Mouse (Mus musculus) midbrain, embryonic 11.5 days (tissue): Measurements from ENCODE around the gene Ciao2a. TPM values are rescaled to one million over a fixed set of nuclear protein-coding genes. Genes with fewer than 3 reads are reported as not detected.
A peak's percentile ranks its signal among the peaks of the same experiment; 100 is the strongest.

ENCODE experiments used
- ATAC-seq: fragments of 200-750 bp; cut with Nextera tagmentation; 2 replicates; pipeline ENCODE4 v1.8.0; 2017; ENCODE audit warnings: moderate TSS enrichment, moderate library complexity; ENCODE audit not compliant: low FRiP score
- DNase-seq: peaks from one replicate; pipeline ENCODE4 v3.0.0; 2015; ENCODE audit warnings: low spot score; ENCODE audit errors: missing footprints
- H3K27ac ChIP-seq: fragments of 300-500 bp; sonication (generic); 2 replicates; pipeline ENCODE4 v1.5.1; 2014; ENCODE audit warnings: low read depth, low read length
- H3K27me3 ChIP-seq: fragments of 300-500 bp; sonication (generic); 2 replicates; pipeline ENCODE4 v1.6.1; 2014; ENCODE audit warnings: mild to moderate bottlenecking, low read length, moderate library complexity, mixed read lengths; ENCODE audit not compliant: control insufficient read depth, insufficient read depth
- H3K36me3 ChIP-seq: fragments of 300-500 bp; sonication (generic); 2 replicates; pipeline ENCODE4 v1.6.1; 2014; ENCODE audit warnings: mild to moderate bottlenecking, low read length, moderate library complexity, mixed read lengths; ENCODE audit not compliant: control insufficient read depth, insufficient read depth
- H3K4me1 ChIP-seq: fragments of 300-500 bp; sonication (generic); 2 replicates; pipeline ENCODE4 v1.6.1; 2014; ENCODE audit warnings: low read length; ENCODE audit not compliant: control insufficient read depth, insufficient read depth
- H3K4me2 ChIP-seq: fragments of 300-500 bp; sonication (generic); 2 replicates; pipeline ENCODE4 v1.6.1; 2014; ENCODE audit warnings: mild to moderate bottlenecking, moderate library complexity
- H3K4me3 ChIP-seq: fragments of 300-500 bp; sonication (generic); 2 replicates; pipeline ENCODE4 v1.5.1; 2014; ENCODE audit warnings: low read depth, low read length
- H3K9ac ChIP-seq: fragments of 300-500 bp; sonication (generic); 2 replicates; pipeline ENCODE4 v1.6.1; 2014; ENCODE audit warnings: low read length
- H3K9me3 ChIP-seq: fragments of 300-500 bp; sonication (generic); 2 replicates; pipeline ENCODE4 v1.6.1; 2016; ENCODE audit warnings: low read length; ENCODE audit not compliant: control insufficient read depth
- WGBS: fragments of 180-500 bp; shearing (Covaris S2); extraction: QIAGEN DNeasy Blood & Tissue Kit; methylation state at CpG from one replicate; pipeline ENCODE4 v1.1.7; 2014; 5-methylcytosine and 5-hydroxymethylcytosine counted together
- polyA plus RNA-seq: library from polyadenylated mRNA; unstranded; fragments of >200 nt; fragmentation: Nextera tagmentation; extraction: Ambion mirVana; gene quantifications from 2 replicates; pipeline ENCODE4 v1.2.1, GENCODE M21; 2014

Gene Ciao2a
- polyA plus RNA-seq, 1 experiment from 2014 or later = 156 TPM

DNA sequence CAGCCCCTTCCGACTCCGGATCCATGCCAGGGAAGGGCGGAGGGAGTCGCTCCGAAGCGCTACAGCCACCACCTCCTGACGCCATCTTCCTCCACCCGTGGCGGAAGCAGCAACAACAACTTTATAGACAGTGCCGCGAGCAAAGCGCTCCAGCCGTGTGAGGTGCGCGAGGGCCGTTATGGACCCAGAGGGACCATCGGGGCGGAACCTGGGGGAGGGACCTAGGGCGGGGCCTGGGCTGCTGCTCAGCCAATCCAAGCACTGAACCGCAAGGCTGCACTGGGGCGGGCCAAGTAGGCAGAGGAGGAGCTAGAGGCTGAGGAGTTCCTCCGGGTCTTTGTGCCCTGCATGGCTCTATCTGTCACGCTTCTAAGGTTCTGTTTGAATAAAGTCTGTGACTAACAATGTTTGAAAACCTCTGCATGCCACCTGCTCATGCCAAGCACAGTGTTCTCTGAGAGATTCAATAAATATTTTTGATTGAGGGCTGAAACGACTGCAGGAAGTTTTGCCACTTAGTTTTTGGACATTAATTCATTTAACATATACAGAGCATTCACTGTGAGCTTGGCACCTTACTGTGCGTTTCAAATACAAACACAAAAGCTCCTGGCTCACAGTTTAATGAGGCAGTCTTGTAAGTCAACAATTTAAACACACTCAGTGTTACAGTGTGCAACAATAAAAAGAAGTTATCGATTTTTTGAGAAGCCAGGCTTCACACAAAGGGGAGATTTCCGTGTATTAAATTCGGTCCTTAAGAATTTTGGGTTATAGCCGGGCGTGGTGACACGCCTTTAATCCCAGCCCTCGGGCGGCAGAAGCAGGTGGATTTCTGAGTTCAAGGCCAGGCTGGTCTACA, 1.5 kb upstream of the Ciao2a start:
- H3K4me3 ChIP-seq = peak overlapping the region; percentile 81
- no peaks in the 10 kb centered on the region for H3K9me3 ChIP-seq
- peaks cover 23% of the 10 kb centered on the region for H3K4me1 ChIP-seq
- H3K9ac ChIP-seq = peak overlapping the region; percentile 88
- H3K4me2 ChIP-seq = peak overlapping the region; percentile 73
- no peaks in the 10 kb centered on the region for H3K27me3 ChIP-seq
- ATAC-seq (peak; percentile 98), DNase-seq (peak; percentile 99)
- 15% methylated on average over 33 of the region's 33 CpGs for WGBS
- peak overlapping the region; percentile 85 for H3K27ac ChIP-seq
- H3K36me3 ChIP-seq = no peaks in the 10 kb centered on the region

DNA sequence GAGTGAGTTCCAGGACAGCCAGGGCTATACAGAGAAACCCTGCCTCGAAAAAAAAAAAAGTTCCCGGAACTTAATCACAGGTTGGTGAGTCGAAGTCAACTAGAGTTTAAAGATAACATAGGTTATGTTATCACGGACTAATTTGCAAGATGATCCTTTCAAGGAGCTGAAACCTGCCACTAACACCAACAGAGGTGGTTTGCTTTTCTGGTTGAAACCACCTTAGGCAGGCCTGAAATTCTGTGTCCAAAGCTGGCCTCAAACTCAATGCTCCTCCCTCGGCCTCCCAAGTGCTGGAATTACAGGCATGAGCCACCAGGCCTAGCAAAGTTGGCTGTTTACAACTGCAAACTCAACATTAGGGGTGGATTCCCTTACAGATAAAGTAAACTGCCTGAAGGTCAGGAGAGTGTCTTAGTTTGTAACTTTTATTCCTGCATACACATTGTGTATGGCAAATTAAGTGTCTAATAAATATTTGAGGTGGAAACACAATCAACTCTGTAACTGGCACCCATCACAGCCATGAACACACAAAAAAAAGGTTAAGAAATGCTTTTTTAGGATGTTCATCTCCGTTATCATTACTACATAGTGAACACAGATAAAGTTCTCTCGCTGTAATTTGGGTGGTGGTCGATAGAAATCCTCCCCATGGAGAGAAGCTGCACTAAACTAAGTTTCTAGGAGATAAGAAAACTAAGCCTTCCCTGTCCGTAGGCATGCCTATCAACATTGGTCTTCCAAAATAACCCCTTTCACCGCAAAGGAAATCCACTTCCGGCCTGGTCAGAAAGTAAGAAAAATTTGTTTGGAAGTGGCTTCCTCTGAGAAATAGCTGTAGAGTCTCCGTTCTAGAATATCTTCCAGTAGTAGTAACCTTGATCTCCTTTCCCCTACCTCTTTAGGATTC, 612 bp upstream of the Ciao2a start:
- peak; percentile 93 for DNase-seq
- H3K4me2 ChIP-seq = peak overlapping the region; percentile 77
- no peaks in the 10 kb centered on the region for H3K36me3 ChIP-seq
- peak overlapping the region; percentile 72; the same call in 1 of the 2 replicates for H3K9ac ChIP-seq
- WGBS = 60% methylated on average over 12 of the region's 12 CpGs
- no peaks in the 10 kb centered on the region for H3K27me3 ChIP-seq
- H3K9me3 ChIP-seq = no peaks in the 10 kb centered on the region
- peak overlapping the region; percentile 37 for H3K27ac ChIP-seq
- H3K4me3 ChIP-seq = peak overlapping the region; percentile 47
- H3K4me1 ChIP-seq = peaks cover 23% of the 10 kb centered on the region
- no peak for ATAC-seq

DNA sequence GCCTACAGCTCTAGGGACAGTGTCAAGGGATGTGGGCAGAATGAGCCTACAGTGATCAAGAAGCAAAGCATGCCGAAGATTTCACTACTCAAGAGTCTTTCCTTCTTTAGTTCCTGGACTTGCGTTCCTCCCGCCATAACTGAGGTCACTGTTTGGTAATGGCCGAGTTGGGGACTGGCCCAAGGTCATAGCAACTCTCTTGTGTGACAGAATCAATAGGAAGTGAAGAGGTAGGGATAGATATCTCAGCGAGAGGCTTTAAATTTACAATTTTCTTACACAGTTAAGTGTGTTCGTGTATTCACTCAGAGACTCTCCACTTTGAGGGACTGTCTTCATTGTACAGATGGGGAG, 759 bp downstream of the Ciao2a start:
- 56% methylated on average over 6 of the region's 6 CpGs for WGBS
- peak overlapping the region; percentile 77 for H3K4me2 ChIP-seq
- no peak for ATAC-seq
- H3K27ac ChIP-seq = no peak overlapping the region
- no peaks in the 10 kb centered on the region for H3K27me3 ChIP-seq
- H3K36me3 ChIP-seq = no peaks in the 10 kb centered on the region
- H3K9me3 ChIP-seq = no peaks in the 10 kb centered on the region
- peak overlapping the region; percentile 72 for H3K9ac ChIP-seq
- DNase-seq = peak; percentile 82
- peaks cover 23% of the 10 kb centered on the region for H3K4me1 ChIP-seq
- H3K4me3 ChIP-seq = peak overlapping the region; percentile 47

DNA sequence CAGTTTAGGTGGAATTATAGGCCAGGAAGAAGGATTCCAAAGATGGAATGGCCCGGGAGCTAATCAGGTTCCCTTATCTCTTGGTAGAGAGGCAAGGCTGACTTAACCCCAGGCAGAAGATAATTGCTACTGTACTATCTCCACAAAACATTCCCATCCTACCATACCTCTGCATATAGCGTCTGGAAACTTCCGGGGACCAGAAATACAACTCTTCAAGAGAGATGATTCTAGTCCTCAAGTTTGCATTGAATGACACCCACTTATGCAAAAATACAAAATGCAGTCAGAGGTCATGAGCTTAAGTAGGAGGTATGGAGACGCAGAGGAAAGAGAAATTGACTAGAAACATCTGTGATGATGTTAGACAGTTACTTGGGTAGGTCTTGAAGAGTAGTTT, 1.5 kb downstream of the Ciao2a start:
- DNase-seq = peak; percentile 73
- Histone ChIP-seq H3K9ac (no peak overlapping the region), H3K4me2 (no peak overlapping the region), H3K27me3 (no peaks in the 10 kb centered on the region), H3K4me1 (peaks cover 23% of the 10 kb centered on the region), H3K36me3 (no peaks in the 10 kb centered on the region), H3K27ac (no peak overlapping the region), H3K4me3 (no peak overlapping the region), H3K9me3 (no peaks in the 10 kb centered on the region)
- WGBS = 97% methylated on average over 4 of the region's 4 CpGs
- ATAC-seq = no peak

DNA sequence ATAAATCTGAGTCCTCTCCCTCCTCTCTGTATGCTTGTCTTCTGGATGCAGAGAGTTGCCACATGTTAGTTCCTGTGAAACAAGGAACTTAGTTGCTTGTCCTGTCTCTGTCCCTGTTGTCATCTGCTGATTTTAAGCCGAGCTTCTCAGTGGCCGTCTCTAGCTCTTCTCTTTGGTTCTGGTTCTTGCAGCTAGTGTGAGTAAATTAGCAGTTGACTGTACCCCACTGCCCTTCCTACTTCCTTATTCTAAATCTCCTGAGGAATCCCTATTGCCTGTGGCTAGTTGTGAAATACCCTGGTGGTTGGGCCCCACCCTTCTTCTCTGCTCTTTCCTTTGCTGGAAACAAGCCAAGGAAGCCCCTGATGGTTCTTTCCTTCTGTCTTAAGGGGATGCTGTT, 5.1 kb downstream of the Ciao2a start:
- no peak overlapping the region for H3K9ac ChIP-seq
- H3K27me3 ChIP-seq = no peaks in the 10 kb centered on the region
- H3K4me1 ChIP-seq = peaks cover 7% of the 10 kb centered on the region; the same call in 1 of the 2 replicates
- no peak overlapping the region for H3K4me3 ChIP-seq
- 96% methylated on average over 2 of the region's 2 CpGs for WGBS
- H3K9me3 ChIP-seq = no peaks in the 10 kb centered on the region
- ATAC-seq = no peak
- 0 out of 2 replicates have a peak, but pooled peaks cover 2% of the 10 kb centered on the region for H3K36me3 ChIP-seq
- no peak overlapping the region for H3K4me2 ChIP-seq
- DNase-seq = peak; percentile 47
- no peak overlapping the region for H3K27ac ChIP-seq

DNA sequence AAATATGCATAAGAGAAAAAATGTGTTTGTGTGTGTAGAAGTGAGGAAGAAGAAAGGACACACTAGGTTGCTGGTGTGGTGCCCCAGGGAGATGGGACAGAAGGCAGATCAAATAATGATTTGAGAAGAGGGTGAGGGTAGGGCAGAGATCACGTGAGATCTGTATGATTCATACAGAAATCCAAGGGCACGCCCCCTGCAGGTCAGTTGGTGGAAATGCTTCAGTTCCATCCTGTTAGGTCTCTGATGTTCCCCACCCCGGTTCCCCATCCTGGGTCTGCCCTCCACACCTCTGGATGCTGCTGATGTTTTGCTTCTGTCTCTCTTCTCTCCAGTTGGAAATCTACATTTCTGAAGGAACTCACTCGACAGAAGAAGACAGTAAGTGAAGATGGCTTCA, 9.6 kb downstream of the Ciao2a start:
- Histone ChIP-seq H3K36me3 (peaks cover 14% of the 10 kb centered on the region; the same call in 1 of the 2 replicates), H3K4me2 (no peak overlapping the region), H3K27ac (no peak overlapping the region), H3K27me3 (no peaks in the 10 kb centered on the region), H3K9me3 (no peaks in the 10 kb centered on the region), H3K4me3 (no peak overlapping the region), H3K4me1 (no peaks in the 10 kb centered on the region), H3K9ac (no peak overlapping the region)
- DNase-seq (no peak), ATAC-seq (no peak)
- WGBS = 55% methylated on average over 4 of the region's 4 CpGs

DNA sequence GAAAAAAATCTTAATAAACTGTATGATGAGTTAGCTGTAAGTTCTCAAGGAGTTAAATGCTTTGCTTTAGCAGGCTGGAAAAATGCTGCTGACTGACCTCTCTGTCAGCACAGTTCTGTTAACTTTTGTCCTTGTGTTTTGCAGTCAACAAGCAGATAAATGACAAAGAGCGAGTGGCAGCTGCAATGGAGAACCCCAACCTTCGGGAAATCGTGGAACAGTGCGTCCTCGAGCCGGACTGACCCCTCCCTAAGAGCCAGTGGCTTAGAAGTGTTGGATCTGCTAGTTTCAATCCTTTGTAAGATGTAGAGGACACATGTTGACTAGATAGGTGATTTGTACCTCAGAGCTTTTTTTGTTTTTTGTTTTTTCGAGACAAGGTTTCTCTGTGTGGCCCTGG, 11.8 kb downstream of the Ciao2a start:
- no peaks in the 10 kb centered on the region for H3K4me1 ChIP-seq
- WGBS = 93% methylated on average over 7 of the region's 7 CpGs
- H3K9me3 ChIP-seq = no peaks in the 10 kb centered on the region

DNA sequence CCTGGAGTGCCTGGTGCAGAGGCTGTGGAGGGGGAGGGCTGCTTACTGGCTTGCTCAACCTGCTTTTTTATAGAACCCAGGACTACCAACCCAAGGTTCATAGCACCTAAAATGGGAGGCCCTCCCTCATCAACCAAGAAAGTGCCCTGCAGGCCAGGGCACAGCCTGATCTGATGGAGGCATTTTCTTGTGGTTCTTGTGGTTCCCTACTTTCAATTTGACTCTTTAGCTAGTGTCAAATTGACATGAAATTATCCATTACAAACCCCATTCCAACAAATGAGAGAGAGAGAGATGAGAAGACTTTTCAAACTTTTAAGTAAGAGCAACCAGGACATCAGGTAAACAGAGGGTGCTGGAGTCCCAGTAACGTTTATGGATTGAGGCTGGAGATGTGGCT, 15.9 kb downstream of the Ciao2a start:
- Histone ChIP-seq H3K9me3 (no peaks in the 10 kb centered on the region), H3K27ac (no peak overlapping the region), H3K9ac (no peak overlapping the region), H3K27me3 (no peaks in the 10 kb centered on the region), H3K4me1 (no peaks in the 10 kb centered on the region), H3K4me3 (no peak overlapping the region), H3K36me3 (peaks cover 11% of the 10 kb centered on the region; the same call in 1 of the 2 replicates), H3K4me2 (no peak overlapping the region)
- ATAC-seq (no peak), DNase-seq (no peak)
- WGBS = 80% methylated on average over 1 of the region's 1 CpGs

More for the DNA sequence above, 11.8 kb downstream of the Ciao2a start:
- H3K27me3 ChIP-seq = no peaks in the 10 kb centered on the region
- H3K9ac ChIP-seq = no peak overlapping the region
- H3K4me3 ChIP-seq = no peak overlapping the region
- DNase-seq = no peak
- H3K27ac ChIP-seq = no peak overlapping the region
- peaks cover 14% of the 10 kb centered on the region; the same call in 1 of the 2 replicates for H3K36me3 ChIP-seq
- no peak for ATAC-seq
- no peak overlapping the region for H3K4me2 ChIP-seq

DNA sequence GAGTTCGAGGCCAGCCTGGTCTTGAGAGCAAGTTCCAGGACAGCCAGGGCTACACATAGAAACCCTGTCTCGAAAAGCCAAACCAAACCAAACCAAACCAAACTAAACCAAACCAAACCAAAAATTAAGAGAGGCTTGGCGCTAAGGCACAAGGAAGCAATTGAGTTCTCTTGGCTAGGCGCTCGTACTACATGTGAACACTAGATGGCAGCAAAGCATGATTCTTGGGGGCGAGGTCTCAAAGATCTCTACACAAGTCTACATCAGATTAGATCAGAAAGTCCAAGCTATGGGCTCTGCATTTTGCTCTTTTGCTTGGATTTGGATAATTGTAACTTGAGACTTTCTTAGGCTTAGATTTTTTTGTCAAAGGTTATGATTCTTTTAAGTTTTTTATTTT, 17.8 kb downstream of the Ciao2a start:
- no peak overlapping the region for H3K27ac ChIP-seq
- no peak overlapping the region for H3K9ac ChIP-seq
- ATAC-seq = no peak
- H3K9me3 ChIP-seq = no peaks in the 10 kb centered on the region
- no peaks in the 10 kb centered on the region for H3K4me1 ChIP-seq
- H3K4me2 ChIP-seq = no peak overlapping the region
- no peak overlapping the region for H3K4me3 ChIP-seq
- DNase-seq = peak; percentile 97
- peaks cover 11% of the 10 kb centered on the region; the same call in 1 of the 2 replicates for H3K36me3 ChIP-seq
- WGBS = 7% methylated on average over 6 of the region's 6 CpGs
- H3K27me3 ChIP-seq = no peaks in the 10 kb centered on the region
